Mouse (Mus musculus) liver, embryonic 16.5 days (tissue): ENCODE data around the gene Snx14. TPM values are rescaled to one million over a fixed set of nuclear protein-coding genes. Genes with fewer than 3 reads are reported as not detected.
A peak's percentile ranks its signal among the peaks of the same experiment; 100 is the strongest.

Experiments
- ATAC-seq: fragments of 200-750 bp; cut with Nextera tagmentation; 2 replicates; pipeline ENCODE4 v1.8.0; 2017; ENCODE audit warnings: low read depth, mild to moderate bottlenecking, moderate number of reproducible peaks, moderate library complexity
- H3K27ac ChIP-seq: fragments of 300-500 bp; sonication (generic); 2 replicates; pipeline ENCODE4 v1.5.1; 2014; ENCODE audit warnings: mild to moderate bottlenecking, low read length
- H3K27me3 ChIP-seq: fragments of 300-500 bp; sonication (generic); 2 replicates; pipeline ENCODE4 v1.6.1; 2014; ENCODE audit warnings: low read depth, low read length, mixed read lengths; ENCODE audit not compliant: control insufficient read depth, insufficient read depth
- H3K36me3 ChIP-seq: fragments of 300-500 bp; sonication (generic); 2 replicates; pipeline ENCODE4 v1.6.1; 2014; ENCODE audit warnings: mild to moderate bottlenecking; ENCODE audit not compliant: control insufficient read depth, insufficient read depth
- H3K4me1 ChIP-seq: fragments of 300-500 bp; sonication (generic); 2 replicates; pipeline ENCODE4 v1.6.1; 2014; ENCODE audit warnings: low read depth, low read length, mixed read lengths; ENCODE audit not compliant: control insufficient read depth
- H3K4me2 ChIP-seq: fragments of 300-500 bp; sonication (generic); 2 replicates; pipeline ENCODE4 v1.6.1; 2014; ENCODE audit warnings: low read depth, low read length, mixed read lengths
- H3K4me3 ChIP-seq: fragments of 300-500 bp; sonication (generic); 2 replicates; pipeline ENCODE4 v1.5.1; 2014; ENCODE audit warnings: low read depth, mild to moderate bottlenecking, low read length
- H3K9ac ChIP-seq: fragments of 300-500 bp; sonication (generic); 2 replicates; pipeline ENCODE4 v1.6.1; 2014; ENCODE audit warnings: low read depth, low read length
- H3K9me3 ChIP-seq: fragments of 300-500 bp; sonication (generic); replicated peaks from 2 replicates; pipeline ENCODE4 v1.6.1; 2016; ENCODE audit warnings: low read length; ENCODE audit not compliant: control insufficient read depth
- WGBS: fragments of 180-500 bp; shearing (Covaris S2); extraction: QIAGEN DNeasy Blood & Tissue Kit; methylation state at CpG from one replicate; pipeline ENCODE4 v1.1.7; 2014; ENCODE audit not compliant: insufficient replicate concordance; 5-methylcytosine and 5-hydroxymethylcytosine counted together
- polyA plus RNA-seq: library from polyadenylated mRNA; unstranded; fragments of >200 nt; fragmentation: Nextera tagmentation; extraction: Ambion mirVana; gene quantifications from 2 replicates; pipeline ENCODE4 v1.2.1, GENCODE M21; 2015

Gene Snx14
- polyA plus RNA-seq, 1 experiment from 2014 or later, result 12.3 TPM

GRCm38 (mm10) chr9:88362055-88362850, 76.5 kb downstream of the Snx14 start:
- Histone ChIP-seq H3K4me3 (no peak overlapping the region), H3K27me3 (no peaks in the 10 kb centered on the region), H3K9me3 (no peaks in the 10 kb centered on the region), H3K4me2 (no peak overlapping the region), H3K4me1 (no peaks in the 10 kb centered on the region), H3K9ac (no peak overlapping the region), H3K27ac (no peak overlapping the region), H3K36me3 (peaks cover 4% of the 10 kb centered on the region; the same call in 1 of the 2 replicates)
- WGBS, result 27% methylated on average over 5 of the region's 5 CpGs
- no peak for ATAC-seq

DNA sequence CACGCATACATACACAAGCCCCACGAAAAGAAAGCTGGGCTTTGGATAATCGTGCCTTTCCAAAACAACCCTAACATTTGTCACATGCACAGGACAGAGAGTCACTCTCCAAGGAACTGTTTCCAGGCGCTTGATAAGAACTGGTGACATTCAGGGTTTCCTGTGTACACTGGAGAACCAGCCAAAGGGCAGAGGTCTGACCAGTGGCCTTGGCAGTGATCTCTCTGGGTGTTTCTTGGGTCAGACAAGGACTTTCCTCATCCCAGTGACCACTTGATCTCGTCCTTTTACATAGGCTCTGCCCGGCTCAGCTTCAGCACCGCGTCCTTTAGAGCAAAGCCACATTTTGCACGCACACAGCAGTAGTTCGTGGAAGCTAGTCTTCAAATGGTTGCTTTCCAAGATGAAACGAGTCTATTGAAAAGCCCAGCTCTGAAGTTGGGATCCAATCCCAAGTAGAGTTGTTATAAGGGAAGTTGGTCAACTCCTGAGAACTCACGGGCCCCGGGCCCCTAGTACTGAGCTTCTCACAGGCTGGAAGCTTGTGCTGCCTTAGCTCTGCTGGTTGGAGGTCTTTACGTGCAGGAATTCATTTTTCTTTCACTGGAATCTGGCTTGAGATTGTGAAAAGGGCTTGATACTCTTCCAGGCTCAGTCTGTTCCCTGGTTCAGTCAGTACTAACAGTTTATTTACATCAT, 77.4 kb downstream of the Snx14 start:
- no peak overlapping the region for H3K4me3 ChIP-seq
- H3K27me3 ChIP-seq, result no peaks in the 10 kb centered on the region
- 34% methylated on average over 14 of the region's 14 CpGs for WGBS
- 0 out of 2 replicates have a peak, but pooled peaks have one; percentile 30 for ATAC-seq
- H3K4me1 ChIP-seq, result no peaks in the 10 kb centered on the region
- H3K36me3 ChIP-seq, result peaks cover 4% of the 10 kb centered on the region; the same call in 1 of the 2 replicates
- no peak overlapping the region for H3K9ac ChIP-seq
- no peak overlapping the region for H3K4me2 ChIP-seq
- no peaks in the 10 kb centered on the region for H3K9me3 ChIP-seq
- no peak overlapping the region for H3K27ac ChIP-seq

GRCm38 (mm10) chr9:88359140-88359539, 79.6 kb downstream of the Snx14 start:
- Histone ChIP-seq H3K36me3 (no peaks in the 10 kb centered on the region), H3K9me3 (no peaks in the 10 kb centered on the region), H3K27me3 (no peaks in the 10 kb centered on the region), H3K4me1 (no peaks in the 10 kb centered on the region), H3K4me2 (no peak overlapping the region), H3K27ac (no peak overlapping the region), H3K4me3 (no peak overlapping the region), H3K9ac (no peak overlapping the region)
- no peak for ATAC-seq
- 15% methylated on average over 2 of the region's 2 CpGs for WGBS

GRCm38 (mm10) chr9:88357173-88357572, 81.6 kb downstream of the Snx14 start:
- no peaks in the 10 kb centered on the region for H3K9me3 ChIP-seq
- H3K9ac ChIP-seq, result no peak overlapping the region
- H3K27ac ChIP-seq, result no peak overlapping the region
- no peak for ATAC-seq
- WGBS, result 42% methylated on average over 3 of the region's 3 CpGs
- no peaks in the 10 kb centered on the region for H3K36me3 ChIP-seq
- H3K4me3 ChIP-seq, result no peak overlapping the region
- no peak overlapping the region for H3K4me2 ChIP-seq
- no peaks in the 10 kb centered on the region for H3K4me1 ChIP-seq
- H3K27me3 ChIP-seq, result no peaks in the 10 kb centered on the region

- no peaks in the 10 kb centered on the region for H3K27me3 ChIP-seq
- no peak for ATAC-seq
These were observed 85.3 kb downstream of the Snx14 start for GRCm38 (mm10) chr9:88353459-88353858.

DNA sequence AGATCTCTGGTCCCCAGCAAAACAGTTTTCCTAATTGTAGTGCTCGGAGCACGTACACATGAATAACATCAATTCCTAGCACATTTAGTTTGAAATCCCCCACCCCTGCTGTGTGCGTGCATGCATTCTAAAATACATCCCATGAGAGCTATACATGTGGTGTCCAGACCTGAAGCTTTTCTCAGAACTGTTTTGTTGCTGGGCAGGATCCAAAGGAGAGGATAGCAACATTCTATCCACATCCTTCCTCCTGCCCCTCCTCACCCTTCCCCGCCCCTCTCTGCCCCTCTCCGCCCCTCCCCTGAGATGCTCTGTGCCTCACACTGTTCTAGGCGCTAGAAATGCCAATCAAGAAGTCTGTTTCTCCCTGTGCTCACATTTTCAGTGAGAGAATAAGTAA, 86.0 kb downstream of the Snx14 start:
- no peak overlapping the region for H3K9ac ChIP-seq
- no peaks in the 10 kb centered on the region for H3K27me3 ChIP-seq
- no peaks in the 10 kb centered on the region for H3K9me3 ChIP-seq
- H3K27ac ChIP-seq, result no peak overlapping the region
- H3K4me3 ChIP-seq, result no peak overlapping the region
- WGBS, result 56% methylated on average over 6 of the region's 6 CpGs
- H3K36me3 ChIP-seq, result no peaks in the 10 kb centered on the region
- no peak for ATAC-seq
- H3K4me2 ChIP-seq, result no peak overlapping the region
- no peaks in the 10 kb centered on the region for H3K4me1 ChIP-seq

More at GRCm38 (mm10) chr9:88353459-88353858, 85.3 kb downstream of the Snx14 start:
- Histone ChIP-seq H3K27ac (no peak overlapping the region), H3K4me3 (no peak overlapping the region), H3K36me3 (no peaks in the 10 kb centered on the region), H3K4me2 (no peak overlapping the region), H3K9me3 (no peaks in the 10 kb centered on the region), H3K4me1 (no peaks in the 10 kb centered on the region), H3K9ac (no peak overlapping the region)
- 73% methylated on average over 7 of the region's 7 CpGs for WGBS

DNA sequence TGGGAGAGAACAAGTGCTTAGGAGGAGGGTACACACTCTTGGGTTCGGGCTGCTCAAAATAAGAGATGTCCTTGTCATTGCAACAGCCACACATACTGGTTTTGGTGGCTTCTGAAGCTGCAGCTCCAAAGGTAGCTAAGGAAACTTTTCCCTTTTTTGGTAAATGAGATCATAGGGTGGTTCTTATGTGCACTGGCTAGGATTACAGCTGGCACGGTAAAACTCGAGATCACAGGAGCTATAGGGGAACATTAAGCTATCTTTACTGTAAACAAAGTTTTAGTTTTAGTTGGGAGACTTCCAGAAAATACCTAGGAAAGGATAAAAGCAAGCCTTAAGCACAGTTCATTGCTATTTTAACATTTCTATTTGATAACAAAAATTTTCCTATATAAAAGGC, 87.6 kb downstream of the Snx14 start:
- no peaks in the 10 kb centered on the region for H3K36me3 ChIP-seq
- H3K9me3 ChIP-seq, result no peaks in the 10 kb centered on the region
- H3K4me3 ChIP-seq, result no peak overlapping the region
- no peaks in the 10 kb centered on the region for H3K27me3 ChIP-seq
- ATAC-seq, result no peak
- no peak overlapping the region for H3K27ac ChIP-seq
- H3K9ac ChIP-seq, result no peak overlapping the region
- no peak overlapping the region for H3K4me2 ChIP-seq
- H3K4me1 ChIP-seq, result no peaks in the 10 kb centered on the region; the same call in 1 of the 2 replicates
- WGBS, result 53% methylated on average over 3 of the region's 3 CpGs

GRCm38 (mm10) chr9:88350317-88350716, 88.4 kb downstream of the Snx14 start:
- Histone ChIP-seq H3K27ac (no peak overlapping the region), H3K27me3 (no peaks in the 10 kb centered on the region), H3K4me3 (no peak overlapping the region), H3K4me1 (no peaks in the 10 kb centered on the region; the same call in 1 of the 2 replicates), H3K4me2 (no peak overlapping the region), H3K9ac (no peak overlapping the region), H3K9me3 (no peaks in the 10 kb centered on the region), H3K36me3 (no peaks in the 10 kb centered on the region)
- WGBS, result 38% methylated on average over 1 of the region's 1 CpGs
- no peak; the same call in 1 of the 2 replicates for ATAC-seq

DNA sequence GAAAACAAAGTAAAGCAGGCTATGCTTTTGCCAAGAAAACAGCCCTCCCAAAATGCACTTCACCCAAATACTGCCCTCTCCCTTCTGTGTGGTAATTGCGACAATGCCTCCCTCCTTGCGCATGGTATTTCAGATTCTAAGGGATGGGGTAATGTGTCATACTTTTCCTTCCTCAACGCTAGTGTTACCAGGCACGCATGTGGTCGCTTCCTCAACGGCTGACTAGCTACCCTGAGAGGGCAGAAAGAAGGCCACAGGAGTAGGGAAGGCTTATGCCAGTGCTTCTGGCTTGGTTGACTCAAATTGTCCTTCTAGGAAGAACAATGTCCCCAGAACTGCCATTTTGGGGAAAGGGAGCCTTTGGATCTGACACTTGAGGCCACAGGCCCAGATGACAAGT, 90.1 kb downstream of the Snx14 start:
- WGBS, result 44% methylated on average over 6 of the region's 6 CpGs

More for the DNA sequence above, 90.1 kb downstream of the Snx14 start:
- Histone ChIP-seq H3K27me3 (no peaks in the 10 kb centered on the region), H3K9me3 (no peaks in the 10 kb centered on the region), H3K4me1 (no peaks in the 10 kb centered on the region; the same call in 1 of the 2 replicates), H3K4me3 (no peak overlapping the region), H3K36me3 (no peaks in the 10 kb centered on the region), H3K27ac (no peak overlapping the region), H3K4me2 (no peak overlapping the region), H3K9ac (no peak overlapping the region)
- ATAC-seq, result no peak
